Mouse (Mus musculus): ENCODE results near the gene Barx2.

The Barx2 gene

GRCm38 (mm10) chr9:31888333-31888732 is 24.9 kb downstream of the Barx2 start:
- DNase-seq (ENCODE audit: low spot score in 2 of 2) = no peak

DNA sequence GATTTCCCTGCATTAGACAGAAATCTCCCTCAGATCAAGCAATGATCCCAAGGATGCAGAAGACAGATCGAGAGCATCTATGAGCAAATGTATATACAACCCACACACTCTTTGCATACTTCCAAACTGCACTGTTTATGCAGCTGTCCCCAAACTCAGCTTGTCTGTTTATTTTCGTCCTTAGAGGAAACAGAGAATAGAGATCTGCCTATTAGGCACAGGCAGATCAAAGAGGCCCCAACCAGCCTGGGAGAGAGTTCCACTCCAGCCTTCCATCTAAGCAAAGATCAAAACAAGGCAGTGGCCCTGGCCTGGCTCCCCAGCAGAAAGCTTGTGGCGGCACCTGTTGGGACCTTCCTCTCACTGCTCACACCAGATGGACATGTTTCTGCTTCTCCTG is 27.0 kb downstream of the Barx2 start:
- DNase-seq (ENCODE audit: low spot score in 2 of 2) = no peak

- DNase-seq (ENCODE audit: low spot score in 2 of 2) = no peak
Measured at GRCm38 (mm10) chr9:31882376-31882775, 30.9 kb downstream of the Barx2 start.

- DNase-seq (ENCODE audit: low spot score in 2 of 2) = no peak
Measured at GRCm38 (mm10) chr9:31875556-31875955, 37.7 kb downstream of the Barx2 start.

DNA sequence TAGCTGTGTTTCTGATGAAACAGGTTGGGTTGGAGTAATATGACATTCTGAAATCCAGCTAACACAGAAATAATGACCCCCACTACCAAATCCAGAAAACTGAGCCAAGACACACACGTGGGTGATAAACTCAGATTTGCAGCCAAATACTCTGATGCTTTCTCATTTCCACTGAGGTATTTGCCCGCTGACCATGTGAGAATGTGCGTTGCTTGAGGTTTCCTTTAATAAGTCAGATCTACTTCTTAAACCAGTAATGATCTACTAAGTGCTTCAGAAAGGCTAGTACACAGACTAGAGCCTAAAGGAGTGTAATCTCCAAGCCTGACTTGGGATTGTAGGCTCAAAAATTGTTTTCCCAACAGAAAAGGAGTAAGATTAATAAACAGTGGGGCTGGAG is 39.0 kb downstream of the Barx2 start:
- DNase-seq (ENCODE audit: low spot score in 2 of 2) = no peak

DNA sequence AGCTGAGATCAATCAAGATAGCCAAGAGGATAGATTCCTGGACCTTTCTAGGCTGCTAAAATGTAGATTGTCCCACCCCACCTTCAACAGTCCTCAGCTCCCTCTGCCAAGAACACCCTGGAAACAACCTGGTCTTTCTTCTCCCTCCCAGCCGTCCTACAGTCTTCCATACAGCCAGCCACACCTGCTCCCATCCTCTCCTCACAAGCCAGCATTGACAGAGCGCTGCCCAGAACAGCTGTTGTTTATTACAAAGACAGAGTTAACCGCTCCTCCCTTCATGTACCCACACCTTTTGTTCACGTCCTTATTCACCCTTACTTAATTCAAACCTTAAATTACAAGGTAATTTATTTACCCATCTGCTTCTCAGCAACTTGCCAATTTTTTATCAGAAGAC is 41.9 kb downstream of the Barx2 start:
- DNase-seq (ENCODE audit: low spot score in 2 of 2) = no peak

GRCm38 (mm10) chr9:31868823-31869460 is 44.3 kb downstream of the Barx2 start:
- DNase-seq (ENCODE audit: low spot score in 2 of 2) = no peak

- no peak for DNase-seq (ENCODE audit: low spot score in 2 of 2)
Measured at GRCm38 (mm10) chr9:31863830-31864229, 49.4 kb downstream of the Barx2 start.

GRCm38 (mm10) chr9:31859446-31859845 is 53.8 kb downstream of the Barx2 start:
- no peak for DNase-seq (ENCODE audit: low spot score in 2 of 2)

- DNase-seq (ENCODE audit: low spot score in 2 of 2) = peak in 1 of 2 experiments; percentile 32
Measured at GRCm38 (mm10) chr9:31858720-31859340, 54.4 kb downstream of the Barx2 start.

- peak in 1 of 2 experiments; percentile 29 for DNase-seq (ENCODE audit: low spot score in 2 of 2)
Measured at GRCm38 (mm10) chr9:31857512-31857911, 55.8 kb downstream of the Barx2 start.

DNA sequence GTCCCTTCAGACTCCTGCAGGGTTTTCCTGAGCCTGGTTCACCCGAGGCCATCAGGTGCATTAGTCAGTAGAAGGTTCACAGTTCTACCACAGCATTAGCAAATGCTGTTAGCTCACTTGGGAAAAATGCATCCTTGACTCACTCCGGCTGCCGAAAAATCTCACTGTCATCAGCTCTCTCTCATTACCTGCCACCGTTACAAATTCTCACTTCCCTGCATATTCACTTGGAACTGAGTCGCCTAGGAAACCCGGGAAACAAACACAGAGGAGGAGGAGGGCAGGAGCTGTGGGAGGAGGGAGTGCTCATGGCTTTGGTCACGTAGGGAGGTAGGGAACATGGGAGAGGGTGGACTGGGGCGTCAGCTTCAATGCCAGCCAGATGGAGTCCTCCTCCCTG is 56.8 kb downstream of the Barx2 start:
- no peak for DNase-seq (ENCODE audit: low spot score in 2 of 2)

DNA sequence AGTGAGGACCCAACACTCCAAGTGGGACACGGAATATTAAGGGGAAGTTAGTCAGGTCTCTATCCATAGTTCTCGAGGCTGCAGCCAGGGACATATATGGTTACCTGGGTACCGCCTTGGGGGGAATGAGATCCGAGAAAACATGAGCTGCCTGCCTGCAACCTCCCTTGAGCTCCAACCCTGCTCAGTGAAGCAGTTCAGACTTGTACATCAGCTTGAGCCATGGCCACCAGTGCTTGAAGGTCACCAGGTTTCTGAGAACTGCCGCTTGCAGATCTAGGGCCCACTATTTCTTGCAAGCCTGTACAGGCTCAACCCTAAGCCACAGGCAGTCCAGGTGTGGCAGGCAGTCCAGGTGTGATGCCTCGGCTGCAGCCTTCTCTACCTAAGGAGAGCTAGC is 57.6 kb downstream of the Barx2 start:
- no peak for DNase-seq (ENCODE audit: low spot score in 2 of 2)

DNA sequence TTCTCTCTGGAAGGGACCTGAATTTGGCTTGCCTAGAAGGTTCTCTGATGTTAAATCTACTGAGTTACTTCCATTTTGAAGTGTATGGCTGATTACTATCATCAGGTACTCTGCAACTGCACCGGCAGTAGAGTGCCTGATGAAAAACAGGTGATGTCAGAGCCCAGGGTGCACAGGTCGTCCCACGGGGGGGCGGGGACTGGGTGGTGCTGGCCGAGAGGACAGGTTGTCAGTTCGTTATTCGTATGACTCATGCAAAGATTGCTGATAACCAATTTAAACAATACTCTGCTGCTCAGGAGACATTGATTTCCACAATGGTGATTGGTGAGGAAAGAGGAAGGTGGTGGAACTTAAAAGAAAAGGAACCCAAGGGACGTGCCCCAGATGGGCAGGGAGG is 61.6 kb downstream of the Barx2 start:
- no peak for DNase-seq (ENCODE audit: low spot score in 2 of 2)

GRCm38 (mm10) chr9:31850706-31851105 is 62.6 kb downstream of the Barx2 start:
- DNase-seq (ENCODE audit: low spot score in 2 of 2) = no peak

GRCm38 (mm10) chr9:31849387-31849786 is 63.9 kb downstream of the Barx2 start:
- no peak for DNase-seq (ENCODE audit: low spot score in 2 of 2)

DNA sequence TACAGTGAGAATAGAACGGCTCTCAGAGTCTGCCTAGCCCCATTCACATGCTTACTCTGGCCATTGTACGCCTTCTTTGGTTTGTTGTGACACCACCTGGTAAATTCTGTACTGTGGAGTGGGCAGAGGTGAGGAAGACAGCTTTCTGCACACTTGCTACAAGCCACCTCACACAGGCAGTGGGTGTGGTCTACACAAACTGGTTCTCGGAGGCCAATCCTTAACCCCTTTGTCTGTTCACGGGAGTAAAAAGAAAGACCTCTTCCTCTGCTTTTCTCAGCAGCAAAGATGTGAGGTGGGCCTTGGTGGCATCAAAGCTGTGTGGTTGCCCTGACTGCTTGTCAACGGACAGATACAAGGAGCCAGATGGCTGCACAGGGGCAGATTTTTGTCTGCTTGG is 68.6 kb downstream of the Barx2 start:
- DNase-seq (ENCODE audit: low spot score in 2 of 2) = no peak

- DNase-seq (ENCODE audit: low spot score in 2 of 2) = no peak
Measured at GRCm38 (mm10) chr9:31841108-31841815, 72.0 kb downstream of the Barx2 start.

- no peak for DNase-seq (ENCODE audit: low spot score in 2 of 2)
Measured at GRCm38 (mm10) chr9:31840571-31840970, 72.7 kb downstream of the Barx2 start.

DNA sequence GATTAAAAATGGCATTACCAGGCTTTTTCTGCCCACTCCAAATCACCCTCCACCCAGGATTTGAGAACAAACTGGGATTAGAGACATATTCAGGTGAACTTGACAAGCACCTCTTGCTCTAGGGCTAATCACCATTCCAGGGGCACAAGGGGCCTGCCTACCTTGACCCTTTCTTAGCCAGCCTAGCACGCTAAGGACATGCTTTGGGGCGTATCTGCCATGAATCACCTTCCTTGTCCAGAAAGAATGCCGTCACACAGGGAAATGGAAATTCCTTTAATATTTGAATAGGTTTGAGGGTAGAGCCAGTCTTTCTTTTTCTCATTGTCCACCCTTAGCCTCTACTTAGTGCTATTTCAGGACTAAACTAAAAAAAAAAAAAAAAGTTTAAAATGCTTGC is 73.2 kb downstream of the Barx2 start:
- no peak for DNase-seq (ENCODE audit: low spot score in 2 of 2)

DNA sequence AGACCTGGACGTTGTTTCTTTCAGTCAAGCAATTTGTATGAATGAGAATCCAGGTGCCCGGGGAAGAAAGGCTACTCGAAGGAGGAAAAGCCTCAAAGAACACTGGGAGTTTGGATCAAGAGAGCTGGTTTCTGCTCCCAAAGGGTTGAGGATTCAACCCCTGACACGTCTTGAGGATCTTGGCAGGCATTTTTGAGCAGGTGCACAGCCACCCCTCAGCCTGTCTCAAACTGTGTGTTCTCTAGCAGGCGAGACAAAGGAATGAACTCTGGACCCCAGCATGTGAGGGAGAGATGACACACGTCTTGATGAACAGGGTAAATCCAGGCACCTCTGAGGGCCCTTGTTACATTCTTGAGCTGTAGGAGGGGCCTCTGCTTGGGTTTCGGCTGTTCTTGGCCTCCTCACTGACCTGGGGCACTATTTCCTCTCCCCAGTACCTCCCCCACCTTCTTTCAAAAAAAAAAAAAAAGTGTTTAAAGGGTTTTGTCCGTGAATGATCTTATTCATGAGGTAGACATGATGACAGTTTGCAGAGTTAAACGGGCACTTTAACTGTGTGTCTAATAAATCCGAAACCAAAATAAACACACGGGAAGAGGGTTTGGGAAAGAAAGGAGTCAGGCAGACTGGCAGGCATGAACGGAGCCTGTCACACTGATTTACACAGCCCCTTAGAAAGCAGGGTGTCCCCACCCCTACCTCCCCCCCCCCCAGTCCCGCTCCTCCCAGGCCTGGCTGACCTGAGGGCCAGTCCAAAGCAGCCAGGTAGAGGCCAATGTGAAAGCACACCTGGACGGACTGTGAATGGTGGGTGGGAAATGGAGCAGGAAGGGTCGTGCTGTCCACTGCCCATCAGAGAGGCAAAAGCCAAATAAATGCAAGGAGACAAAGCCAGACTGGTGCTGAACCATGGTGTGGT is 73.9 kb downstream of the Barx2 start:
- DNase-seq (ENCODE audit: low spot score in 2 of 2) = no peak

GRCm38 (mm10) chr9:31838047-31838446 is 75.2 kb downstream of the Barx2 start:
- no peak for DNase-seq (ENCODE audit: low spot score in 2 of 2)
